Mouse (Mus musculus) regulatory T cell (primary cell): Measurements from ENCODE around the gene Upb1.

ENCODE experiments used
- in situ Hi-C: fragments of 300-600 bp; cut with MboI, MseI; formaldehyde crosslinking; loops from one replicate; pipeline ENCODE4 v1.15.1; 2025; ENCODE audit warnings: high pct_unique_total_duplicates

Gene Upb1

DNA sequence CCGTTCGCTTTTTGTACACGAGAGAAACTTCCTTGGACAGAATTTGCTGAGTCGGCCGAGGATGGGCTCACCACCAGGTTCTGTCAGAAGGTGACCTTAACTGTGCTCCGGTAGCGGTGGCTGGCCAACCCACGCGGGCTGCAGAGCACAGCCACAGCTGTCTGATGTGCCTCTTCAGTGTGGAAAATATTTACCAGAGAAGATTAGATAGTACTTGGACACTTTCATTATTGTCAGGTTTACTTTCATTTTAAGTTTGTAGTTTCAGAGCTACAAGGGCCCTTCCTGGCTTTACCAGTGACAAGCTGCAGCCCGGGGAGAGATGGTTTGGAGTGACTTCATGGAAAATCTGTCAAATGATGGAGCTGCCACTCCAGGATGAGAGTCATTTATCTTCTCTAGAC is 23.6 kb downstream of the Upb1 start:
- in situ Hi-C loops = no loop called here

DNA sequence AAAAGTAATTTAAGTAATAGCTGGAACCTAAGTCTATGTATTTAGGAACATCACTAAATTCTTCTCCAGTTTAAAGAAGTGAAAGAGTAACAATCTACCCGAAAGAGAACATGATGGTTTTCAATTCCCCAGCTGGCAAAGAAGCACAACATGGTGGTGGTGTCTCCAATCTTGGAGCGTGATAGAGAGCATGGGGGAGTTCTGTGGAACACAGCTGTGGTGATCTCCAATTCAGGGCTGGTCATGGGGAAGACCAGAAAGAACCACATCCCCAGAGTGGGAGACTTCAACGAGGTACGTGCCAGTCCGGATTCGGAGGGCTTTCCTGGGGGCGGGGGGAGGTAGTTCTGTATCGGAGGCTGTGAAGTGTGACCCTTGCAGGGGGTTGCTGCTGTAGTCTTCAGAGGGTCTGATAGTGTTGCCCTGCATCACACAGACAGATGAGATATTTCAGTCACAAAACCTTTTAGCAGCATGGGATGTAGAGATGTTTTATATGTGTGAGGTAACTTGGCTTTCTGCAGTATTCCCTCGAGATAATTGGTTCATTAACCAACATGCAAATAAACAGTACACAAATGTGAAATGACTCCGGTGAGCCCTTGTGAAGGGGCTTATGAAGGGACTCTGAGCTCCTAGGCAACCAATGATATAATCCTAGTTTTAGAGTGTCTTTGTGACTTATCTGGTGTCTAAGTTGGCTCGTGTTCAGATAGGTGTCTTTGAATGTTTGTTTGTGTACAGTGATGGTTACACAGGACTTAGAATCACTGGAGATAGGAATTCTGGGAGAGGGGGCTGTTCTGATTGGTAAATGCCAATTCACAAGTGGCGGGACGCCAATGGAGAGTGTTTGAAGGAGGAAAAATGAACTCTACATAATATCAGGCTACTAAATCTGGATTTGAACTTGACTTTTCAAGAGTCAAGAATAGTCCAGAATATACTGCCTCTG is 27.4 kb downstream of the Upb1 start:
- in situ Hi-C loops = no loop called here

DNA sequence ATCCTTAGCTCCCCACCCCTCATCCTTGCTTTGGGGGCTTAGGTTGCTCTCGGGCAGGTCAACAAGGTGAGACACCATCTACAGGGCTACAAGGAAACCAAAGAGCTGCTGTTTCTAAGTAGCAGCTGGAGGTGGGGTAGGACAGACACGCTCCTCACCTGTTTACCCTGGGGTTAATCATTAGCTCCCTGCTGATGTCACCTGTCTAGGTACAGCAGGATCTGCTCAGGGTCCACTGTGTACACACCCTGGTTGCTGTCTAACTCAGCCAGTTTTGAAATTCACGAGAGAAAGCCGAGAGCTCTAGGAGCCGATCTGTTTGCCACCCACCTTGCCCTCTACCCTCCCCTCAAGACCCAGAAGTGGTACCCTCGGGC is 28.1 kb downstream of the Upb1 start:
- in situ Hi-C loops = no loop called here

DNA sequence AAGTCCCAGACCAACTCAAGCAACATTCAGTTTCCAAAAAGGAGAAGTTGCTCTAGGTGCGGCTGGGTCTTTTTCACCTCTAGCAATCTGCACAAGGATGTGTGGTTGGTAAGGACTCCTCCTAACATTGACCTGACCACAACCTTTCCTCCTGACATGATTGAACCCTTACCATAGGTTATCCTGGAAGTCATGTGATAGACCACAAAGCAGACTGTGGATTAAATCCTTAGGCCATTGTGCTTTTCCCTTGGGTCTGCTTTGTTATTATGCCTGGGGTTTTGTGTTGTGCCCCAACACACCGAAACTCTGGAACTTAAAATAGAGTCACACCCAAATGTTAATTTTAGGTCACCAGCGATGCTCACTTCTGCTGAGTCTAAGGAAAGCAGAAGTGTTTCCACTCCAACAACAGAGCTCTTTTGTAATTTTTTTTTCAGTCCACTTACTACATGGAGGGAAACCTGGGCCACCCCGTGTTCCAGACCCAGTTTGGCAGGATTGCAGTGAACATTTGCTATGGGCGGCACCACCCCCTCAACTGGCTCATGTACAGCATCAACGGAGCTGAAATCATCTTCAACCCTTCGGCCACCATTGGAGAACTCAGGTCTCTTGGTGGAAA is 28.7 kb downstream of the Upb1 start:
- in situ Hi-C loops = no loop called here

DNA sequence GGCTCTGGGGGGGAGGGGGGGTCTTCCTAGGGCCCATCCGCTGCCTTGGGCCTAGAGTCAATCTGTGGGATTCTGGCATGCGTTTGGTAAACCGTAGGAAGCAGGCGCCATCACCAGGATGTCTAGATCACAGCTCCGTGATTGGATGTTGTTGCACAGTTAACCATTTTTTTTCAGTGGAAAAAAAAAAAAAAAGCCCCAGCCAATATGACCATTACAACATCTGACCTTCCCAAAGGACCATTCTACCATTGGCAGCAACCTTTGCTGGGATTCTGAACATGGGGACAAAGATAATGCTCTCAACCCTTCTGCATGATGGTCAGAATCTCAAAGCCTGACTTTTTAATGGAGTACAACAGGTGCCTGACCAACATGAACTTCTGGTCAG is 29.2 kb downstream of the Upb1 start:
- in situ Hi-C loops = no loop called here

DNA sequence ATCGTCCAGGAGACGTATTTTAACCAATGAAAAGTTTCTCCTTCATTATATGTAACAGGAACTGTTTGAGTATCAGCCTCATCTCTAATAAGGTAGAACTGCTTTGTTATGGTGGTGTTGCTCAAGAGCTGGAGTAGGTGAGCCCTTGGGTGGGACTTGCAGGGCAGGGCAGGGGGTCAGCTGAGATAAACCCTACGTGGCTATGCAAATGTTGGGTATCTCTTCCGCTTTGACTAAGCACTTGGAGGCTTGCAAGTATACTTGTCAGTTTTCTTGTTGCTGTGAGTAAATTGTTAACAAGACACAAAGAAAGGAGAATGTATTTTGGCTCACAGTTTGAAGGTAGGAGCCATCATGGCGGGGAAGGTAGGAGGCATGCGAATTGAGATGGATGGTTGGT is 29.7 kb downstream of the Upb1 start:
- in situ Hi-C loops = no loop called here

DNA sequence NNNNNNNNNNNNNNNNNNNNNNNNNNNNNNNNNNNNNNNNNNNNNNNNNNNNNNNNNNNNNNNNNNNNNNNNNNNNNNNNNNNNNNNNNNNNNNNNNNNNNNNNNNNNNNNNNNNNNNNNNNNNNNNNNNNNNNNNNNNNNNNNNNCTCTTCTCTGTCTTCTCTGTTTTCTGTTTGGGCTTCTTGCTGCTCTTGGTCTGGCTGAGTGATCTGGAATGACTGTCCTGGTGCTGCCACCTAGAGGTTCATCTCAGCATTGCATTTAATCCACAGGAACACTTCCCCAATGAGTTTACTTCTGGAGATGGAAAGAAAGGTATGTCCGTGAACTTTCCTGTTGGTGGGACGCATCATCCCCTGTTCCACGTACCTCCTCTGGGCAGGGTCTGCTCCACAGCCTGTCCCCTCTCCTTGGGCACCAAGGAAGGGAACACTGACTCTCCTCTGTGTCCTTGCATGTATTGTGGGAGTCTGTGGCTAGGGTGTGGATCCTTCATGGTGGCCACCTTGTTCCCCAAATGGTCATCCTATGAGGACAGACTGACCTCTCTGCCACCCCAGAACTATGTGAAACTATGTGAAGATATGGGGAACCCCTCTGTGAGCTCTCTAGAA is 35.8 kb downstream of the Upb1 start:
- in situ Hi-C loops = loop anchor here (5.0 kb wide), 2 partner anchors 109 to 249 kb away; no protein-coding TSS in a partner anchor

DNA sequence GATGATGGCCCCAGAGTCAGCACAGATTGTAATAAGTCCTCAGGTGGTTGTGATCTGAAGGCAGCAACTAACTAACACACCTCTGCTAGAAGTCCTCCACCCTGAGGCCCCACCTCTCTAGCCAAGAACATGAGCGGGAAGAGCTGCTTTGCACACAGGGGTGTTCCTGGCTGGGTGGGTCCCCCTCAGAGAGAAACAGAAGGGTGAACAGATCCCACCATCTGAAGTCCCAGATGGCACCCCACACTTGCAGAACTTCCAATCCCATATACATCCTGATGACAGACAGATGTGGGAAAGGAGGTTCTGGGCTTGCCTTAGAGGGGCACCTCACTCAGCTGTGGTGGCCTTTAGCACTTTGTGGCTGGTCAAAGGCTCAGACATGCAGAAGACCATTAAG is 36.4 kb downstream of the Upb1 start:
- in situ Hi-C loops = loop anchor here (5.0 kb wide), 2 partner anchors 110 to 250 kb away; no protein-coding TSS in a partner anchor

DNA sequence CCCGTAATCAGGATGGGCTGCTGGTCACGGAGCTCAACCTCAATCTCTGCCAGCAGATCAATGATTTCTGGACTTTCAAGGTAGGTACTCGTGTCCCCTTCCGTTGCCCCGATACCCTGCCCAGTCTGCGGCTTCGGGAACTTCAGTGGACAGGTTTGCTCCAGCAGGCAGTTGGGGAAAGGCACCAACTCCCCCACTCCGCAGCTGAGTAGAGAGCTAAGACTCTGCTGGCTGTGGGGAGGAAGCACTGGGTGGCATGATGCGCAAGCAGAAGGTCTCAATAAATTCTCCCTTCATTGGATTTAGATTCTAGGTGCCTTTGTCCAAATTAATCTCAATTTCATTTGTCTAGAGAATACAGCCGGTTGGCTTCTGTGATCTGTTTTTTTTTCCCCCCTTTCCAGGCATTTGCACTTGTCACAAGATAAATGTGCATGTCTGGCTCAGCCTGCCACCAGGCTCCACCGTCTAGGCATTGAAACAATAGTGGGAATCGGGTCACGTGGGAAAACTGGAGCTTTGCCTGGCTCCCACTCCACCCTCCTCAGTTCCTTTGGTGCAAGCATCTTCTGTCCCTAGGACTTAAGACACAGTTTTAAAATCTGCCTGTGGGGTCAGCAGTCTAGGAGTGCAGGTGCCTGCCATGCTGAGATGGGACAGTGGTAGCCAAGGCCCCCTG is 37.4 kb downstream of the Upb1 start:
- in situ Hi-C loops = loop anchor here (5.0 kb wide), 2 partner anchors 111 to 251 kb away; no protein-coding TSS in a partner anchor

DNA sequence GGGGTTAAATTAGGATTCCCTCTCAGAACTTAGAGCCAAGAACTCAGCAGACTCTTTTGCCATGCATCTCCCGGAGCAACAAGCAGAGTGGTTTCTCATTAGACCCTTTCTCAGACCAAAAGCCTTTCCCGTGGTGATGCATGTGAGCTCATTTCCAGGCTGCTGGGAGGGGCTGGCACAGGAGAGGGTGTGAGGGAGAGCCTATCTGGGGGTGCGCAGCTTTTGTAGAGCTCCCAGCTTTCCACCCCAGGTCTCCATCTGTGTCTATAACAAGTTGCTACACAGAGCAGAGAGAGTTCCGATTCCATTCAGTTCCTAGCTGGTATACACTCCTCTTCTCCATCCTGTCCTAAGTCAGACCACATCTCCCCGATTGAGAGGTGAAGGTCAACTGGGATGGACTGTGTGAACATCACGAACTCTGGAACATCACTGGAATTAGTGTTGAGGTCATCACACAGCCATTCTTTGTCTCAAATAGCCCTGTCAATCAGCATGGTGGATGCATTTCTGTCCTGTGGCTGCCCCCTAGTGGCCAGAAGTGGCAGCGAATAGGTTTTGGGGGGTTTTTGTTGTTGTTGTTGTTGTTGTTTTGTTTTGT is 38.4 kb downstream of the Upb1 start:
- in situ Hi-C loops = loop anchor here (5.0 kb wide), 2 partner anchors 112 to 252 kb away; no protein-coding TSS in a partner anchor

DNA sequence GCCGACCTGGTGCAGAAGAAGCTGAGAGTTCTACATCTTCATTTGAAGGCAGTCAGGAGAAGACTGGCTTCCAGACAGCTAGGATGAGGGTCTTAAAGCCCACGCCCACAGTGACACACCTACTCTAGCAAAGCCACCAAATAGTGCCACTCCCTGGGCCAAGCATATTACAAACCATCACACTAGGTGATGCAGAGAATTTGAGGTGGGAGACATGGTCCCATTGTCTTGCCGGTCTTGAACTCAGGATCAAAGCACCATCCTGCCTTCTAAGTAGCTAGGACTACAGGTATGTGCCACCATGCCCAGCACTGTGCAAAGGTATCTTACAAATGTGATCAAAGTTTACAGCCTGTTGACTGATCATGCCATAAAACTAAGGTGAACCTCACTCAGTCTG is 39.8 kb downstream of the Upb1 start:
- in situ Hi-C loops = no loop called here

DNA sequence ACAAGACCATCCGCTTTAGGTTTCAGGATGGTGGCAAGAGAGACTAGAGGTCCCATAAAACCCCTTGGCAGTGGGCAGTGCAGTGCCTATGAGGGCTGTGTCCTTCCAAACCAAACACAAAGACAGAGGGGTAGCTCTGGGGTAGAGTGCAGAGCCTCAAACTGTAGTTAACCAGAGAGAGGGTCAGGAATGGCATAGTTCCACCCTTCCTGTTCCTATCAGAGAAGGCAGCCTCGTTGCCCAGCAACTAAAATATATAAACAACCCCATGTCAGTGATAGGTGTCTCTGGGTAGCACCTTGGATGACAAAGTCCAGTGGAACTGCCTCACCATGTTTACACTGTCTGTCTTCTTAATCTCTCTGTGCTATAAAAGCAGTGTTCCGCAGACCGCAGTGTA is 40.9 kb downstream of the Upb1 start:
- in situ Hi-C loops = no loop called here

DNA sequence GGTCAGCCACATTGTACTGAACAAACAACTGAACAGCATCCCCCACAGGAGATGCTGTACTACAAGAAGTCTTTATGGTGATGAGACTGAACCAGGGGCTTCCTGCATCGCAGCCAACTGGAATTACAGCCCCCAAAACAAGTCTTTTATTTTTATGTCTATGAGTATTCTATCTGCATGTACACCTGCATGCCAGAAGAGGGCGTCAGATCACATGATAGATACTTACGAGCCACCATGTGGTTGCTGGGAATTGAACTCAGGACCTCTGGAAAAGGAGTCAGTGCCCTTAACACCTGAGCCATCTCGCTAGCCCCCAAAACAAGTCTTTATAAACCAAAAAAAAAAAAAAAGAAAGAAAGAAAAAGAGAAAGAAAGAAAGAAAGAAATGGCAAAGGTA is 42.1 kb downstream of the Upb1 start:
- in situ Hi-C loops = no loop called here

DNA sequence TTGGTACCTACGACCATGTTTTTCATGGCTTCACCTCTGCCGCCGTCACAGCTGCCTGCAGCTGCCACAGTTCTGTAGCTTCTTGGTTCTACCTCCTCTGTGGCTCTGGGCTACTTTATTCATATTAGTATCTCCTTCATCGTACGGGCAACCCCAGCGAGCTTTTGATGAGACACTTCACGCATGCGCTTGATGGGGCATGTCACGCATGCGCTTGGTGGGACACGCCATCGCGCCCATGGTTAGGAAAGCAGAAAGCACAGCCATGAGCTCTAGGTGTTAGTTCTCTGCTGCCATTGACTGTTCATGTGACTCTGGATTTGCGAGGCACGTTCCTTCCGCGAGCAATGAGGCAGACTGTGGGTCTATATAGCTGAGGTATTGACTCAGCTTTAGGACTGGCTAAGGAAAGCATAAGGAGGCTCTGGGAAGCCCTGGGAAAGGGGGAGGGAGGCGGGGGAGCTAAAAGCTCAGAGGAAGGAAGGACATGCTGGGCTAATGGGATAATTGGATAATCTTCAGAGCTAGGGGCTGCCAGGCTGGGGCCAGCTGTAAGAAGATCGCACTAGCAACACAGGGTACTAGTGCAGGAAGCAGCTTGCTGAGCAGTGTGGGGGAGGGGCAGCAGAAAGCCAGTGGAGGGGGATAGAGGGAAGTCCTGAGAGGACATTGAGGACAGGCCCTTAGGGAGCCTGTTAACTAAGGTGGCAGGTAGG is 43.4 kb downstream of the Upb1 start:
- in situ Hi-C loops = no loop called here

DNA sequence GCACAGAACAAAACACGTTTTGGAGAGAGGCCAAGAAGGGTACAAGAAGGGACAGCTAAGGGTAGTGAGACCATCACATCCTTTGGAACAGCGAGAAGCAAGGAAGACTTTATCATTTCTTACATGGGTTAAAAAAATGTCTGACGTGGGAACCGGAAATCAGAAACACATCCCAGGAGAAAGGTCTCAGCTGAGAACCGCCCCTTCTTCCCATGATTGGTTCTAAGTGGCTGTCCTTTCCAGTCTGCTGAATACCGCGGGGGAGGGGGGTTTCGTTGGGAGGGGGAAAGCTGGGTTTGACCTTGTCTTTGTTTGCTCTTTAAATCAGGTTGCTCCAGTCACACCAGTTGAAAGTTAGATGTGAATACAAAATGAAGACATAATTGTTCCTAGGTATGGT is 44.1 kb downstream of the Upb1 start:
- in situ Hi-C loops = loop anchor here (5.0 kb wide), 1 partner anchor 37 kb away; no protein-coding TSS in a partner anchor

DNA sequence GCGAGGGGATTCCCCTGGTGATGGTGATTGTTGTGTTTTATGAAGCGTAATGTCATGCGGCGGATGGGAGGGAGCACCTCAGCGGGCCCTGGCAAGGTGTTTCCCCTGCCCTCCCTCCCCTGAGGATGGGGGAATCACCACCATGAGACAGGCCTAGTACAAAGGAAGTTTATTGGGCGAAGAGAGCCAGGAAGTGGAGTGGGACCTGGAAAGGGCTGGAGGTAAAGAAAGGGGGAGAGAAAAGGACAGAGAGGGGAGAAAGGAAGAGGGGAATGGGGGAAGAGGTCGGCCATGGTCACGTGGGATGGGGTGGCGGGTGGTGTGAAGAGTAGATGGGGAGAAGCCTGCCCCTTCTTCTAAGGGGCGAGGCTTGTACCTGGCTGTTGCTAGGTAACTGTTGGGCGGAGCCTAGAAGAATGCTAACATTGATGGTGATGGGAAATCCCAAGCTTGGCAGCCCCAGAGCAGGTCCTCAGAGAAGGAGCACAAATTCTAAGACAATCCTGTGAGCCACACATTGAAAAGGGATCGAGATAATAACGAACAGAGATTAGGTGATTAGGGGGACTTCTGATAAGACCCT is 45.7 kb downstream of the Upb1 start:
- in situ Hi-C loops = loop anchor here (5.0 kb wide), 1 partner anchor 36 kb away; no protein-coding TSS in a partner anchor

DNA sequence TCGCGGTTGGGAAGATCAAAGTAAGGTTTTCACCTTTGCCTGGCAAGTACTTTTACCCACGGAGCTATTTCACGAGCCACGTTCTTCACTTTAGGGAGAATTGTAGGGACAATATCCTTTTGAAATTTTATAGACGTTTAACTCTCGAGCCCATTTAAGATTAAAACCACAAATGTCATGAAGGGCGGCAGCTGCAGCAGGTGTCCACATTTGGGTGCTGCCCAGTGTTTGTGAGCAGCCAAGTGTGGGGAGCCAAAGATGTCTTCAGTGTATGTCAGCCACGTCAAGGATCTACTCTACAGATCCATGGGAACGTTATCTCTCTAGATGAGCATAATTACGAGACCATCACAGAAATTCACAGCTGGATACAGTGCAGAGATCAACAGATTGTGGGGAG is 46.6 kb downstream of the Upb1 start:
- in situ Hi-C loops = loop anchor here (5.0 kb wide), 1 partner anchor 35 kb away; no protein-coding TSS in a partner anchor

DNA sequence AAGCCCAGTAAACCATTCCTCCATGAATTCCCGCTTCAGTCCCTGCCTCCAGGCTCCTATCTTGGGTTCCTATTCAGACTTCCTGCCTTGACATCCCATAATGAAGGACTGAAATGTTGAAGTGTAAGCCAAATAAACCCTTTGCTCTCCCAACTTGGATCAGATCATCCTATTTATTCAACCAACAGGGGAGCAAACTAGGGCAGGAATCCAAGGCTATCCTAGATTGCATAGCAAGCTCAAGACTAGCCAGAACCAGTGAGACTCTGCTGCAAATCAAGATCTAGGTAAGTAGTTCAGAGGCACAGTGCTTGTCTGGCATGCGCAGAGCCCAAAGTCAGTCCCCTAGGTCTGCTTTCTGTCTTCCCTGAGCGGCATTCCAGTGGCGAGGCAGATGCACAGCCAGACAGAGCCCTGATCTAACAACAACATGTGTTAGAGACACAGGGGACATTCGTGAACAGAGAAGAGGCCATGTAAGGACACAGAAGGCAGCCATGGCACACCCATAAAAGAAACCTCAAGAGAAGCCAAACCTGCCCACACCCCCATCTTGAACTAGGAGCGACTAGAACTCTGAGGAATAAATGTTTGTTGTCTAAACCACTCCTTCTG is 48.0 kb downstream of the Upb1 start:
- in situ Hi-C loops = loop anchor here (5.0 kb wide), 1 partner anchor 33 kb away; no protein-coding TSS in a partner anchor

DNA sequence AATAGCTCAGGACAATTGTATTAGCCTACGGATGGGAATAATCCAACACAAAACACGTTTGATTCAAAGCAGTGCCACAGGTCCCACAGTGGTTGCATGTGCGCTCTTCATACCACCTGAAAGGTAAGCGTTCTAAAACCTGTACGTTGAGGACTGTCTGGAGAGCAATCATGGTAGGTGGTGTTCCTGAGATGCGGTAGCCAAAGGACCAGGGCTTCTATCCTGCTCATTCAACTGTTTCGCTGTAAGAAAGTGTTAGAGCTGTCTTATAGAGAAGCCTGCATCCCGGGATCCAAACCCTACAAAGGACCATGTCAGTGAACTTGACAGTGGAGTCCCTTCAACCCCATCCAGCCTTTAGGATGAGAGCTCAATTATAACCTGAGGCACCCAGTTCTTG is 49.4 kb downstream of the Upb1 start:
- in situ Hi-C loops = no loop called here
